Mouse (Mus musculus) myocyte (in vitro differentiated cells): ENCODE data around the gene Kank2.

Experiments used
- E2F4 ChIP-seq: IDR thresholded peaks from one replicate; pipeline ENCODE4 v1.6.1; 2011; ENCODE audit warnings: mild to moderate bottlenecking, control low read depth, moderate library complexity; ENCODE audit not compliant: insufficient read depth
- MAX ChIP-seq: IDR thresholded peaks from one replicate; pipeline ENCODE4 v1.6.1; 2011; ENCODE audit warnings: low read depth, mild to moderate bottlenecking, control low read depth
- MYOD1 ChIP-seq, 3 experiments: IDR thresholded peaks; one replicate each; pipeline ENCODE4 v1.6.1; 2011; ENCODE audit warnings: control low read depth in 2 of 3, low read depth in 2 of 3, mild to moderate bottlenecking in 2 of 3, moderate library complexity in 1 of 3; ENCODE audit not compliant: insufficient read length in 2 of 3, control insufficient read depth in 1 of 3
- MYOG ChIP-seq, 3 experiments: IDR thresholded peaks; one replicate each; pipeline ENCODE4 v1.6.1; 2011; ENCODE audit warnings: control low read depth in 2 of 3, low read depth in 2 of 3, mild to moderate bottlenecking in 2 of 3; ENCODE audit not compliant: insufficient read length in 2 of 3, control insufficient read depth in 1 of 3, insufficient read depth in 1 of 3
- POLR2A ChIP-seq: IDR thresholded peaks from one replicate; pipeline ENCODE4 v1.6.1; 2011; ENCODE audit warnings: low read depth, mild to moderate bottlenecking, control low read depth, moderate library complexity; ENCODE audit not compliant: insufficient read length
- POLR2AphosphoS2 ChIP-seq: IDR thresholded peaks from one replicate; pipeline ENCODE4 v1.6.1; 2011; ENCODE audit warnings: low read depth, control low read depth; ENCODE audit not compliant: insufficient read length
- REST ChIP-seq: IDR thresholded peaks from one replicate; pipeline ENCODE4 v1.6.1; 2011; ENCODE audit warnings: mild to moderate bottlenecking, control low read depth, moderate library complexity; ENCODE audit not compliant: insufficient read depth, insufficient read length
- TCF12 ChIP-seq: IDR thresholded peaks from one replicate; pipeline ENCODE4 v1.6.1; 2011; ENCODE audit warnings: mild to moderate bottlenecking, control low read depth; ENCODE audit not compliant: poor library complexity, insufficient read depth, severe bottlenecking
- USF1 ChIP-seq: IDR thresholded peaks from one replicate; pipeline ENCODE4 v1.6.1; 2011; ENCODE audit warnings: low read depth, mild to moderate bottlenecking, control low read depth, moderate library complexity

GRCm38 (mm10) chr9:21769558-21770183 is 28.9 kb downstream of the Kank2 start:
- TF ChIP-seq USF1 = no peak
- TF ChIP-seq POLR2A = no peak
- TF ChIP-seq MYOD1 (IDR thresholded peaks at IDR 0.05; ENCODE audit: control insufficient read depth in 1 of 3, insufficient read length in 2 of 3, low read depth in 2 of 3) = peak in 1 of 3 experiments; percentile 2
- TF ChIP-seq MAX = no peak
- TF ChIP-seq TCF12 = no peak
- TF ChIP-seq REST = no peak
- no peak for TF ChIP-seq POLR2AphosphoS2
- no peak for TF ChIP-seq E2F4
- TF ChIP-seq MYOG (IDR thresholded peaks at IDR 0.05; ENCODE audit: control insufficient read depth in 1 of 3, insufficient read depth in 1 of 3, insufficient read length in 2 of 3, low read depth in 2 of 3) = no peak
